Mouse (Mus musculus): ENCODE measurements at regions not wholly inside any gene's neighbourhood (a gene's known extent, or its start where the extent isn't known, plus 50 kb on each side); places are given as distances from the start of the nearest gene placed in this dataset.

DNA sequence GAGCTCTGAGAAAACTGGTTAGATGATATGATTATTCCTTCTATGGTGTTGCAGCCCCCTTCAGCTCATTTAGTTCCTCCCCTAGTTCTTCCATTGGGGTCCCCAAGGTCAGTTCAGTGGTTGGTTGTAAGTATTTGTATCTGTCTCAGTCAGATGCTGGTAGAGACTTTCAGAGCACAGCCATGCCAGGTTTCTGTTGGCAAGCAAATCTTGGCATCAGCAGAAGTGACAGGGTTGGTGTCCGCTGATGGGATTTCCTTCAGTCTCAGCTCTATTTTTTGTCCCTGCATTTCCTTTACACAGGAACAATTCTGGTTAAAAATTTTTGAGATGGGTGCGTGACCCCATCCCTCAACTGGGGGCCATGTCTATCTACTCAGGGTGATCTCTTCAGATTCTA, 55.3 kb upstream of the Spaca1 start:
- no peak for DNase-seq (ENCODE audit: low spot score in 2 of 2)

GRCm38 (mm10) chr4:34114323-34114722, 64.3 kb upstream of the Spaca1 start:
- no peak for DNase-seq (ENCODE audit: low spot score in 2 of 2)

DNA sequence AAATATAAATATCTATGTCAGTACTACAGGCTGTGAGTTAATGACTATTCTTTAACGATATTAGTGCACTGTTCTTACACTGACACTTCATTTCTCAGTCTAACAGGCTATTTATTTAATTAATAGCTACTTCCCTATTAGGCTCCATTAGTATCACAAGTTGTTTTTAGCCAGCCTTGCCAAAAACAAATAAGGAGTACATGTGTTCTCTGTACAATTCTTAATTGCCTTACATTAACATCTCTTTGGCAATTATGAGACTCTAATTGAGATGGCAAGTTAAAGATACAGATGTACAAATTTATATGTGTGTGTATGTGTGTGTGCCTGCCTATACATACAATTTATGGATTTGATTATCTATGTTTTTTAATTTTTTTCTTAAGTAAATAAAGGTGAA, 67.1 kb upstream of the Spaca1 start:
- DNase-seq (ENCODE audit: low spot score in 2 of 2) = no peak

DNA sequence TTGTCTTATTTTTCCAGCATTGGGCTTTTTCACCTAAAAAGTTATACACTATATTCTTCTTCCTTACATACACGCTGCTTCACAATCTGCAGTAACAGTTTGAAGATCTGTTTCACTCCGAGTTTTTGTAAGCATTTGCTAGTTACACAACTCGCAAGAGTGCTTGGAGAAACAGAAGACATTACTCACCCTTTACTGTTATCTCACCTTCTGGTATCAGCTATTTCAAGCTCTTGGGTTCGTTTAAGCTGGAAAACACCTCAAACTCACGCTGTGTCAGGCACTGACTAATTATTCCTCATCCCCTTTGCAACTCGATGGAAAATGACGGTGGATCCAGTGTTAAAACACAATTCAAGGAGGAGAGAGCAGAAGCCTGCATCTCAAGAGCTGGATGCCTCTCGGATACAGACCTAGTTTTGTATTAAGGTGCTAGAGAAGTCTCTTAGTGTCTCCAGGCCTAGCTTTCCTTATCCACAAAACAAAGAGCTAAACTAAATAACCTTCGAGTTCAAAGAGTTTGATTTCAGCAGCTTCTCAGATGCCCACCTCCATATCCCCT, 73.0 kb upstream of the Spaca1 start:
- no peak for DNase-seq (ENCODE audit: low spot score in 2 of 2)

DNA sequence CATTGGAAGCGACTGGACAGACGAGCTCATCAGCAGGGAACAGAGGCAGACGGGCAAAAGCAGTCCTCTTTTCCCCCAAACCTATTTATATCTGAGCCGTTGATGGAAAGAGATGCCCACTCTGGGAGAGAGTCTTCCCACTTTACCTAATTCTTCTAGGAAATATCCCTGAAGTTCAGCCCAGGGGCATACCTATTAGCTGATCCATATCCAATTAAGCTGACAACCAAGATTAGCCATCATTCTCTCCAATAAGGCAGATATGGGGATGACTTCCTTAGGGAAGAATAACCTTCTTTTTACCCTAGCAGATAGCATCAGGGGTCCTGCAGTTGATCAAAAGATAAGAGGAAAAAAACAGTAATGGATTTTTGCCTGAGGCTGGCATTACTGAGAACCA, 78.2 kb upstream of the Spaca1 start:
- DNase-seq (ENCODE audit: low spot score in 2 of 2) = no peak

DNA sequence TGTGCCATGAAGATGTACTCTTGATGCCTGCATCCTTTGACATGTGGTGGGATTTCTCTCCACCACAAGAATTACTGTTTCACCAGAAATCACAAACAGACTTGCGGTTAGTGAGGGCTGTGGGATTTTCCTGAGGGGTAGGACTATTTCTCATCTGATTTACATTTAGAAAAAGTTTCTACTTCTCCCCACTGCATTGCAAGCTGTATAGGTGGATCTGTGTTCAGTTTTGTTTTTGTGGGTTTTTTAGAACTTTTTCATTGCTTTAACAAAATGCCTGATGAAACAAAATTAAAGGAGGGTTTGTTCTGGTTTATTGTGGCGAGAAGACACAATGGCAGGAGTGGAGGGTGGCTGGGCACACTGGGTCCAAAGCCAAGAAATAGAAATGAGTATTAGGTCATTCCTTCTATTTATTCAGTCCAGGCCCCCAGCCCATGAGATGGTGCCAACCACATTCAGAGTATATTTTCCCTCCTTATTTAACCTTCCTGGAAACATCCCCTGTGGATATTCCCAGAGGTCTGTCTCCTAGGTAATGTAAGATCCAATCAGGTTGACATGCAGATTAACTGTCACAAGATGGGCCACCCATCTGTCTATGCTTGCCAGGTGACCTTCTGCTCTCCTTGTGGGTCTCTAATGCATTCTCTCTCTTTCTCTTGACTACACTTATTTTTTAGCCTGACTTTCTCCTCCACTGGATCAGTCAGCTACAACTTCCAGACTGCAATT, 96.3 kb upstream of the Spaca1 start:
- DNase-seq (ENCODE audit: low spot score in 2 of 2) = no peak

- DNase-seq (ENCODE audit: low spot score in 2 of 2) = no peak
These were observed 99.2 kb upstream of the Spaca1 start for GRCm38 (mm10) chr4:34148956-34149739.

DNA sequence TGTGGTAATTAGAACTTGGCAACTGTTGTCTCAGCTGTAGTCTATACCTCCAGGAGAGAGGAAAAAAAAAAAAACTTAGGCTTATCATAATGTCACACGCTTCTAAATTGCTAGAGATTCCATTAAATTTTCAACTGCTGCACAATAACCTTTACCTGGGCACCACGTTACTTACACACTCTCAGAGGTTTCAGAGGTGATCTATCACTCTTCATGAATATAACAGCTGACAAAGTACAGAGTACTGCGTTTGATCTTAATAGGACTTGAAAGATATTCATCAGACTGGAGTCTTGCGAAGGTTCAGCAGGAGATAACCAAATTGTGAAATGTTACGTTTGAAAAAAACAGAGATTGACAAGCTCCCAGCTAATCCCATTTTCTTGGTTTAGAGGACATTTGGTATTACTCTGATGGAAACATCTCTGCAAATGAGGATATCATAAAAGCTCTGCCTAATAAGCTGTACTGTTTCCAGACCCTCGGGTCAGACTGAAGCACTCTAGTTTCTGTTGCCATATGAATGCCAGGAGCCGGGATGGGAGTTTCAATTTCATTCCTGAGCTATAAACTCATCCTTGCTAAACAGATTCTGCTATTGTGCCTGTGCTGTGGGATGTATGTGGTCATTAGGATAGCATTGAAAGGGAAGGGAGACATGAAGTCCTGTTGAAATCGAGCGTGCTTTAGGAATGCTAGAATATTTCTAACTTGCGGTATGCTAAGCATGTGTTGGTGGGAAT, 101.8 kb upstream of the Spaca1 start:
- DNase-seq (ENCODE audit: low spot score in 2 of 2) = no peak

DNA sequence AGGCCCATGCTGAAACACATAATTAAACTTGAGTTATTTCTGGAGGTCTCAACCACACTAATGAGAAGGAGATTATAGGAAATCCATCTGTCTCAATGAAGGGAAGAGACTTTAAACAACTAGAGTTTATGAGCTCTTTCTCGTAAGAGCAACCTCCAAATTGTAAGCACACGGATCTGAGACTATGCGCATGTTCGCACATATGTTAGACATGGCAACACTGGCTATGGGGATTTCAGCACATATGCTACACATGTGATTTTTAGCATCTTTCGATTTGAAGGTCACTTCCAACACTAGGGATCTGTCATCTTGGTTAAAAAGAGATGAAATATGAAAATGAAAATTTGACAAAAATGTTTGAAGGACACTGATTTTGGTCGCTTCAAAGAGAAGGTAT, 105.5 kb upstream of the Spaca1 start:
- no peak for DNase-seq (ENCODE audit: low spot score in 2 of 2)

GRCm38 (mm10) chr4:34157818-34158511, 108.0 kb upstream of the Spaca1 start:
- no peak for DNase-seq (ENCODE audit: low spot score in 2 of 2)

GRCm38 (mm10) chr4:34171265-34171862, 121.4 kb upstream of the Spaca1 start:
- no peak for DNase-seq (ENCODE audit: low spot score in 2 of 2)

DNA sequence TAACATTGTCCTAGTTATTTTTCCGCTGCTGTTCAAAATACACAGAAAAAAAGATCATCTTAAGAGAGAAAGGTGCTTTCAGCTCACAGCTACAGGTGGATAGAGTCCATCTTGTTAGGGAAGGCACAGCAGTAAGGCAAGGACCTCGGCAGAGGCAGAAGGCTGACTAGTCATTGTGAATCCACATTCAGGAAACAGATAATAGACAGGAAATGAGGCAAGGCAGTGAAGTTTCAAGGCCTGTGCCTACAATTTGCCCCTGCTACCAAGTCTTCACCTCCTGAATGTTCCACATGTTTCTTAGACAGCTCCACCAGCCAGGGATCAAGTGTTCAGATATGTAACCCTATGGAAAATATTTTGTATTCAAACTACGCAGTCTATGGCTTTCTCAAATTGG, 122.0 kb upstream of the Spaca1 start:
- no peak for DNase-seq (ENCODE audit: low spot score in 2 of 2)

- no peak for DNase-seq (ENCODE audit: low spot score in 2 of 2)
These were observed 127.4 kb upstream of the Spaca1 start for GRCm38 (mm10) chr4:34177421-34177820.

- DNase-seq (ENCODE audit: low spot score in 2 of 2) = no peak
These were observed 136.5 kb upstream of the Spaca1 start for GRCm38 (mm10) chr4:34186522-34186921.

DNA sequence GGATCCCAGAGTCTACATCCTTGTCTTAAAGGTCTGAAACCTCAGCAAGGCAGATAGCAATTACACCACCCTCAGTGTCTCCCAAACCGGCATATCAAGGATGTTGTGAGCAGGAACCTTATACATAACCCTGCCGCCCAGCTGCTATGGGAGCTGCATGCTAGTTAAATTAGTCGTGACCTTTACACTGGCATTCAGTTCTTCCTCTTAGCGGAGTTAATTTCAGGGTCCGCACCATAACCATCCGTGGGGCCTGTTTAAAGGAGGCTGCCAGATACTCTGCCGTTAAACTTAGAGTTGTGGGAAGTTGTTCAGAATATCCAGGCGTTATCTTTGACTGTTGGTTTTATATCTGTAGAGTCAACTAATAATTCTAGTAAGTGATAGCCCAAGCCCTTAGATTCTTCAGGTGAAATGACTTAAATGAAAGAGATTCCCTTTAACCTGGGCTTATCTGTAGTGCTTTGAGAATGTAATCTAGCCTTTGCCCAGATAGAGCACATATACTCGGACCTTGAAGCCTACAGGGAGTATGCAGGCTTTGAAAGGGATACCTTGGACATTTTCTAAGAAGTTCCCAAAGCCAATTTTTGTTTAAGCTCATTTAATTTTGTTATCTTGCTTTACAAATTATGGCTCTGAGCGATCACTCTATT, 153.3 kb upstream of the Spaca1 start:
- no peak for DNase-seq (ENCODE audit: low spot score in 2 of 2)

- DNase-seq (ENCODE audit: low spot score in 2 of 2) = no peak
These were observed 159.3 kb upstream of the Spaca1 start for GRCm38 (mm10) chr4:34209179-34209896.

DNA sequence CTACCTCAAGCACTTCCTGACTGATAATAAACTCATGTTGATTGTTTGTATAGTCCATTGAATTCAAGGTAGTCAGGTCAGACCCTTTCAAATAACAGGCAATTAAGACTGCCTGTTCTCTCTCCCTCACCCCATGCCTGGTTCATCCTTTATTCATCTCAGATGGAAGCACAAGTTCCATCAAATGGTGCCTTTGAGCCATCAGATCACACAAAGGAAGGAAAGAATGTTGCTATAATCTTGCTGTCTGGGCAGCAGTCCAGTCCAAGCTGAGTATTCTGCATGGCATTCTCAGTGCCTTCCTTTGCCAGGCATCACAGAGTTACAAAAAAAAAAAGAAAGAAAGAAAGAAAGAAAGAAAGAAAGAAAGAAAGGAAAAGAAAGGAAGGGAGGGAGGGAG, 163.7 kb upstream of the Spaca1 start:
- no peak for DNase-seq (ENCODE audit: low spot score in 2 of 2)

GRCm38 (mm10) chr4:34214346-34214745, 164.4 kb upstream of the Spaca1 start:
- no peak for DNase-seq (ENCODE audit: low spot score in 2 of 2)

- DNase-seq (ENCODE audit: low spot score in 2 of 2) = no peak
These were observed 171.9 kb upstream of the Spaca1 start for GRCm38 (mm10) chr4:34221915-34222314.
